Comparison of ENCODE assay signal across 21 mouse cellular contexts in genomic region chr16:92743755-92744154, GRCm38 (mm10).
DNase-seq lines count a peak whose midpoint lies in the region; ATAC-seq and TF ChIP-seq lines count a peak whose summit lies in the region.
"Had no signal": no experiment of that assay in that cellular context is flagged by ENCODE, and none has a peak within 500 bp of the region (broad histone marks: within the 10 kb centered on the region; RNA-seq: fewer than 3 reads in every experiment).

No protein-coding gene starts in this region.

- ATAC-seq in lung, embryonic 14.5 days (ENCODE audit: insufficient read depth): peak; percentile 15; the same call in 1 of the 2 replicates
- ATAC-seq in CD4-positive, CD25-positive, alpha-beta regulatory T cell, adult 4 months: peak; percentile 56
- ATAC-seq in inflammation-experienced regulatory T-cells, adult 6 months: peak; percentile 41
- ATAC-seq in hindbrain, embryonic 13.5 days (ENCODE audit: low FRiP score): no peak
- ATAC-seq in frontal cortex, adult (ENCODE audit: low TSS enrichment): no peak
- ATAC-seq: forebrain, embryonic 15.5 days; hindbrain, postnatal 0 days had no signal

- no peak overlapping the region for H3K4me2 ChIP-seq in lung, embryonic 14.5 days
- no peak overlapping the region for H3K4me2 ChIP-seq in hindbrain, embryonic 13.5 days
- H3K4me2 ChIP-seq: forebrain, embryonic 15.5 days; heart, embryonic 15.5 days had no signal

- H3K27ac ChIP-seq in lung, embryonic 14.5 days (ENCODE audit: low read depth): peak overlapping the region; percentile 74
- H3K27ac ChIP-seq in hindbrain, embryonic 13.5 days: no peak overlapping the region
- H3K27ac ChIP-seq: forebrain, embryonic 15.5 days; heart, embryonic 15.5 days; hindbrain, postnatal 0 days; kidney, postnatal 0 days; stomach, postnatal 0 days had no signal

- H3K36me3 ChIP-seq in lung, embryonic 14.5 days (ENCODE audit: insufficient read depth): no peaks in the 10 kb centered on the region
- no peaks in the 10 kb centered on the region for H3K36me3 ChIP-seq in hindbrain, embryonic 13.5 days
- H3K36me3 ChIP-seq: forebrain, embryonic 15.5 days; heart, embryonic 15.5 days had no signal

- H3K9ac ChIP-seq in lung, embryonic 14.5 days: no peak overlapping the region
- no peak overlapping the region for H3K9ac ChIP-seq in hindbrain, embryonic 13.5 days
- H3K9ac ChIP-seq: forebrain, embryonic 15.5 days; heart, embryonic 15.5 days had no signal

- DNase-seq in lung, embryonic 14.5 days: no peak
- DNase-seq in lung, postnatal 4 days: no peak
- peak; percentile 56 for DNase-seq in thymus, postnatal 25 days
- no peak for DNase-seq in layer of hippocampus, adult 18-20 months (ENCODE audit: low spot score in 2 of 2)
- DNase-seq: adrenal gland, adult 2 months; cerebellum, adult 9-10 months; gastrocnemius, postnatal 25 days; heart, postnatal 4 days; kidney, adult 11 months; liver had no signal

- peaks cover 11% of the 10 kb centered on the region for H3K4me1 ChIP-seq in lung, embryonic 14.5 days (ENCODE audit: insufficient read depth)
- H3K4me1 ChIP-seq in hindbrain, embryonic 13.5 days (replicated peaks): peaks cover 4% of the 10 kb centered on the region; the same call in 1 of the 2 replicates

- WGBS in lung, embryonic 14.5 days: 49% methylated on average over 4 of the region's 4 CpGs
- 86% methylated on average over 4 of the region's 4 CpGs for WGBS in hindbrain, embryonic 13.5 days

- TF ChIP-seq CTCF in lung, embryonic 14.5 days (IDR thresholded peaks at IDR 0.05; ENCODE audit: low read depth): no peak

- H3K27me3 ChIP-seq in lung, embryonic 14.5 days (ENCODE audit: insufficient read depth, low read length): no peaks in the 10 kb centered on the region
- H3K27me3 ChIP-seq in hindbrain, embryonic 13.5 days: 0 out of 2 replicates have a peak, but pooled peaks cover 9% of the 10 kb centered on the region
- H3K27me3 ChIP-seq: forebrain, embryonic 15.5 days; megakaryocyte, embryonic 14.5 days had no signal

- no peaks in the 10 kb centered on the region for H3K9me3 ChIP-seq in lung, embryonic 14.5 days (ENCODE audit: low read depth, low read length)
- H3K9me3 ChIP-seq in hindbrain, embryonic 13.5 days: no peaks in the 10 kb centered on the region
- H3K9me3 ChIP-seq: forebrain, embryonic 15.5 days; heart, embryonic 15.5 days; megakaryocyte, embryonic 14.5 days had no signal

- no peak overlapping the region for H3K4me3 ChIP-seq in lung, embryonic 14.5 days (ENCODE audit: low read depth, low read length)
- no peak overlapping the region for H3K4me3 ChIP-seq in hindbrain, embryonic 13.5 days
- H3K4me3 ChIP-seq: erythroblast, embryonic 14.5 days; forebrain, embryonic 15.5 days; heart, embryonic 15.5 days; megakaryocyte, embryonic 14.5 days had no signal

Comparison
In these comparisons a context has a peak if more than half of its experiments do, and no peak if none do; other contexts are left out.
1. ATAC-seq: peak in lung, embryonic 14.5 days (single experiment), CD4-positive, CD25-positive, alpha-beta regulatory T cell, adult 4 months (single experiment) and inflammation-experienced regulatory T-cells, adult 6 months (single experiment); none in hindbrain, embryonic 13.5 days (single experiment) and frontal cortex, adult (single experiment).